Mouse (Mus musculus): ENCODE data around the gene Chmp5. TPM values are rescaled to one million over a fixed set of nuclear protein-coding genes. Genes with fewer than 3 reads are reported as not detected.

Gene Chmp5
- 2.1 and 2.2 TPM in 2 replicates for polyA plus RNA-seq (2012; ENCODE audit: low replicate concordance)

DNA sequence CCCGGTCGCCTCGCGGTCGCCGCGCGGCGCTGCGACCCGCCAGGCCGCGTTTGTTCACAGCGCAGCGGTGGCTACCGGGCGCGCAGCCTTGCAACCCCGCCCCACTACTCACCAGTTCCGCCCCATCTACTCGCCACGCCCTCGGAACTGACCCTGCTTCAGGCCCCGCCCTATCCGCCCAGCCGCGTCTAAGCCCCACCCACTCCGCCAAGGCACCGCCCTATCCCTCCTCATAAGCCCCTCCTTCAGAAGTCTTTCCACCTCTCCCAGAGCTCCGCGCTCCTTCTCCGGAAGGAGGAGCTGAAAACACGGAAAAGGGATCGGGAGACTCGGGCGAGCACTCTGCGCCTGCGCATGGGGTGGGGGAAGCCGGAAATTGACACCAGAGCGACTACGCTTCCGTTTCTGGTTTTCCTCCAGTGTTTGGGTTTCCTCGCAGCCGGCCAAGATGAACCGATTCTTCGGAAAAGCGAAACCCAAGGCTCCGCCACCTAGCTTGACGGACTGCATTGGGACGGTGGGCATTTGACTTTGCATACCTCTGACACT is at the start of gene Chmp5, which contains the start of gene Bag1:
Gene Chmp5 (plus strand): TSS at position 248 of the 549 bp plus-strand sequence.
Gene Bag1 (minus strand): TSS at position 135 of the 549 bp plus-strand sequence.

DNA sequence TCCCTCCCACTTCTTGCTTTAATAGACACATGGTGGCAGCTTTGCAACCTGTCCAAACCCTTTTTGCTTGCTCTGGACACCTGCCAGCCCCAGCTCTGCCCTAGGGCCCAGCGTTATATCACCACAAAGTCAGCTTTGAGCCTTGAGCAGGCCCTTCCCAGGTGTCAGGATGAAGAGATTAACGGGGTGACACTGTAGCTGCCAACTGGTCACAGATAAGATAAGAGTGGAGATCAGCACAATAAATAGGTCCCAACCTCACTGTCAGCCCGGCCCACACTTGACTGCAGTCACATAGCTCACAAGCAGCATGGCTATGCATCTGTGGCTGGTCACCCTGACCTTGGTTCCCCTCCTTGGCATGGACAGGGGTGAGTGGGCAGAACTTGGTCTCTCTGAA is 28.4 kb upstream of the Chmp5 start, which contains the start of gene Spink4:
Gene Spink4 (plus strand): TSS at position 268 of the 400 bp plus-strand sequence.

DNA sequence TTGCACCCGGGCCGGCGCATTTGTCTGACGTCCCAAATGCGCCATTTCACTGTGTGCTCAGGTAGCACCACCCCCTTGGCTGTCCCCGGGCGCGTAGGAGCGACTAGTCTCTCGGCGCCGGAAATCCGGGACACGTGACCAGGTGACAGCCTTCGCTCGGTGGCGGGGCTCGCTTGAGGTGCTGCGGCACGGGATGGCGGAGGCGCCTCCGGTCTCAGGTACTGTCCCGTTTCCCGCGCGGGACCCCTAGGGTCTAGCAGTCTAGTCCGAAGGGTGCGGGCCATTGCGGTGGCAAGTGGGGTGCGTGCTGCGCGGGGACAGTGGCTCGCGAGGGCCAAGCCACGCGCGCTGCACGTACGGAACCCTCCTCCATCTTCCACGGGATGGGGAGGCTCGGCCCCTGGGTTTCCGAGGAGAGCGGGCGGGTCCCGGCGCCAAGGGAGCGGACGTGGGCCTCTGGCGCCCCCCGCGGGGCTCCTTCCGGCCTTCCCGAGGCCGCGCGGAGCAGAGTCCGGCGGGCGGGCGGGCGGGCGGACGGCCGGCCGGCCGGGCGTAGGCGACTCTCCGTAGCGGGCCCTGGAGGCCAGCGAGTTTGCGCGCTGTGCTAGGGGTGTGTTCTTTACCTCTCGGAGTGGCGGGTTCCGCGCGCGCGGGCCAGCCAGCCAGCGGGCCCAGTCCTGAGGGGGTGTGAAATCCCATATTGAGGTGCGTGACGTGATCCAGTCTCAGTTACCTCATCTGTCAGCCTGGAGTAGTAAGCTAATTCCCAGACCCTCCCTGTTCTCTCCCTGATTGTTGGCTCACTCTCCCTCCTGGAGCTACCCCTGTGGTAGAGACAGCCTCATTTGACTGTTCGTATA is 22.9 kb downstream of the Chmp5 start, which contains the start of gene Nfx1:
Gene Nfx1 (plus strand): TSS at position 65 of the 860 bp plus-strand sequence.

Other genes with a start within 250 kb of the Chmp5 start
- gene Aptx, start 245.2 kb upstream of the Chmp5 start, polyA plus RNA-seq (2012; ENCODE audit: low replicate concordance): 0.60 and 1.1 TPM in 2 replicates
- gene Dnaja1, start 226.3 kb upstream of the Chmp5 start, polyA plus RNA-seq (2012; ENCODE audit: low replicate concordance): 10.7 and 51.5 TPM in 2 replicates
- gene Smu1, start 190.5 kb upstream of the Chmp5 start, polyA plus RNA-seq (2012; ENCODE audit: low replicate concordance): 3.1 and 4.9 TPM in 2 replicates
- 50.1 and 56.8 TPM in 2 replicates for gene B4galt1, start 94.4 kb upstream of the Chmp5 start, polyA plus RNA-seq (2012; ENCODE audit: low replicate concordance)
- gene Spink4, start 28.4 kb upstream of the Chmp5 start, polyA plus RNA-seq (2012; ENCODE audit: low replicate concordance): not detected in 2 replicates
- gene Bag1, start 113 bp upstream of the Chmp5 start, polyA plus RNA-seq (2012; ENCODE audit: low replicate concordance): 378 and 445 TPM in 2 replicates
- gene Nfx1, start 22.5 kb downstream of the Chmp5 start, polyA plus RNA-seq (2012; ENCODE audit: low replicate concordance): 11.2 and 13.3 TPM in 2 replicates
- gene Aqp7, start 99.7 kb downstream of the Chmp5 start, polyA plus RNA-seq (2012; ENCODE audit: low replicate concordance): not detected in 2 replicates
- gene Aqp3, start 149.8 kb downstream of the Chmp5 start, polyA plus RNA-seq (2012; ENCODE audit: low replicate concordance): 0.64 TPM in 1 of 2 replicates, not detected in the other
- gene Nol6, start 176.0 kb downstream of the Chmp5 start, polyA plus RNA-seq (2012; ENCODE audit: low replicate concordance): 57.9 and 111 TPM in 2 replicates
- 26.7 and 31.5 TPM in 2 replicates for gene Ube2r2, start 187.3 kb downstream of the Chmp5 start, polyA plus RNA-seq (2012; ENCODE audit: low replicate concordance)